Mouse (Mus musculus) MEL (cell line): ENCODE results near the gene Tiprl. TPM values are rescaled to one million over a fixed set of nuclear protein-coding genes. Genes with fewer than 3 reads are reported as not detected.

Experiments used
- DNase-seq: peaks from one replicate; pipeline ENCODE4 v3.0.0; 2011; ENCODE audit warnings: low read depth, low spot score
- H3K27ac ChIP-seq: 2 replicates; pipeline ENCODE4 v1.5.1; 2012; ENCODE audit warnings: low read depth, mild to moderate bottlenecking, control low read depth, low read length, moderate library complexity; ENCODE audit not compliant: control insufficient read depth
- H3K27me3 ChIP-seq, 2 experiments: fragments of 150-350 bp in 1 of 2; sonication (generic) in 1 of 2; 2 replicates each; pipeline ENCODE4 v1.6.1; 2012; ENCODE audit warnings: low read length in 2 of 2, mild to moderate bottlenecking in 2 of 2, improper control_type of control experiment in 1 of 2, moderate library complexity in 1 of 2; ENCODE audit not compliant: insufficient read depth in 2 of 2, control insufficient read depth in 1 of 2
- H3K36me3 ChIP-seq, 2 experiments: 2 replicates each; pipeline ENCODE4 v1.6.1; 2012 to 2014; ENCODE audit warnings: low read length in 2 of 2, improper control_type of control experiment in 1 of 2, inconsistent platforms in 1 of 2, mild to moderate bottlenecking in 1 of 2; ENCODE audit not compliant: insufficient read depth in 2 of 2, control insufficient read depth in 1 of 2
- H3K4me1 ChIP-seq, 2 experiments: fragments of 150-350 bp in 1 of 2; sonication (generic) in 1 of 2; 2 replicates each; pipeline ENCODE4 v1.6.1; 2012; ENCODE audit warnings: low read length in 2 of 2, improper control_type of control experiment in 1 of 2, mild to moderate bottlenecking in 1 of 2; ENCODE audit not compliant: insufficient read depth in 2 of 2, control insufficient read depth in 1 of 2
- H3K4me3 ChIP-seq, 2 experiments: fragments of 150-350 bp in 1 of 2; sonication (generic) in 1 of 2; 2 replicates each; pipeline ENCODE4 v1.5.1; 2012; ENCODE audit warnings: low read depth in 2 of 2, low read length in 2 of 2, mild to moderate bottlenecking in 2 of 2, moderate library complexity in 2 of 2, control low read depth in 1 of 2, improper control_type of control experiment in 1 of 2; ENCODE audit not compliant: control insufficient read depth in 1 of 2, insufficient read depth in 1 of 2
- H3K79me2 ChIP-seq: 2 replicates; pipeline ENCODE4 v1.6.1; 2012; ENCODE audit warnings: mild to moderate bottlenecking, low read length, moderate library complexity; ENCODE audit not compliant: control insufficient read depth, poor library complexity, insufficient read depth
- H3K9ac ChIP-seq: 2 replicates; pipeline ENCODE4 v1.6.1; 2012; ENCODE audit warnings: low read depth, mild to moderate bottlenecking, control low read depth, low read length, moderate library complexity; ENCODE audit not compliant: control insufficient read depth, poor library complexity, severe bottlenecking
- H3K9me3 ChIP-seq: fragments of 150-350 bp; sonication (generic); replicated peaks from 2 replicates; pipeline ENCODE4 v1.6.1; 2012; ENCODE audit warnings: mild to moderate bottlenecking, low read length, improper control_type of control experiment, moderate library complexity; ENCODE audit not compliant: insufficient read depth
- BHLHE40 ChIP-seq: IDR thresholded peaks from 2 replicates; pipeline ENCODE4 v1.6.1; 2012; ENCODE audit warnings: low read depth, mild to moderate bottlenecking, inconsistent platforms, low read length, improper control_type of control experiment, borderline replicate concordance
- CHD1 ChIP-seq: IDR thresholded peaks from 2 replicates; pipeline ENCODE4 v1.6.1; 2012; ENCODE audit warnings: low read depth, mild to moderate bottlenecking, inconsistent platforms, low read length, improper control_type of control experiment
- CTCF ChIP-seq, 3 experiments: IDR thresholded peaks in 2 of 3; conservative IDR thresholded peaks in 1 of 3; 2 replicates each; pipeline ENCODE4 v1.5.1; 2011 to 2012; ENCODE audit warnings: low read length in 3 of 3, low read depth in 2 of 3, mild to moderate bottlenecking in 2 of 3, improper control_type of control experiment in 1 of 3, inconsistent platforms in 1 of 3, mixed read lengths in 1 of 3, moderate library complexity in 1 of 3; ENCODE audit not compliant: control insufficient read depth in 1 of 3, insufficient read depth in 1 of 3, poor library complexity in 1 of 3, severe bottlenecking in 1 of 3
- E2F4 ChIP-seq: IDR thresholded peaks from 2 replicates; pipeline ENCODE4 v1.6.1; 2011; ENCODE audit warnings: low read depth, low read length, improper control_type of control experiment, borderline replicate concordance
- ELF1 ChIP-seq: IDR thresholded peaks from 2 replicates; pipeline ENCODE4 v1.6.1; 2014; ENCODE audit warnings: low read depth, mild to moderate bottlenecking, inconsistent platforms, low read length, improper control_type of control experiment, moderate library complexity
- EP300 ChIP-seq, 2 experiments: IDR thresholded peaks; 2 replicates each; pipeline ENCODE4 v1.6.1; 2011; ENCODE audit warnings: improper control_type of control experiment in 2 of 2, low read length in 2 of 2, low read depth in 1 of 2, mild to moderate bottlenecking in 1 of 2
- ETS1 ChIP-seq: IDR thresholded peaks from 2 replicates; pipeline ENCODE4 v1.6.1; 2012; ENCODE audit warnings: low read depth, mild to moderate bottlenecking, inconsistent platforms, low read length, improper control_type of control experiment, moderate library complexity
- GATA1 ChIP-seq: IDR thresholded peaks from 2 replicates; pipeline ENCODE4 v1.6.1; 2011; ENCODE audit warnings: low read depth, low read length, improper control_type of control experiment
- HCFC1 ChIP-seq: IDR thresholded peaks from 2 replicates; pipeline ENCODE4 v1.6.1; 2012; ENCODE audit warnings: low read depth, mild to moderate bottlenecking, inconsistent platforms, low read length, improper control_type of control experiment, moderate library complexity
- JUND ChIP-seq: IDR thresholded peaks from 2 replicates; pipeline ENCODE4 v1.6.1; 2011; ENCODE audit warnings: low read depth, mild to moderate bottlenecking, improper control_type of control experiment, low read length
- KAT2A ChIP-seq: conservative IDR thresholded peaks from 2 replicates; pipeline ENCODE4 v1.6.1; 2012; ENCODE audit warnings: low read depth, low read length, improper control_type of control experiment, inconsistent platforms
- MAFK ChIP-seq: IDR thresholded peaks from 2 replicates; pipeline ENCODE4 v1.6.1; 2011; ENCODE audit warnings: low read depth, mild to moderate bottlenecking, low read length, improper control_type of control experiment, borderline replicate concordance
- MAX ChIP-seq: IDR thresholded peaks from 2 replicates; pipeline ENCODE4 v1.6.1; 2011; ENCODE audit warnings: low read length, improper control_type of control experiment
- MXI1 ChIP-seq: IDR thresholded peaks from 2 replicates; pipeline ENCODE4 v1.6.1; 2011; ENCODE audit warnings: mild to moderate bottlenecking, low read depth, low read length, improper control_type of control experiment
- MYC ChIP-seq: IDR thresholded peaks from 2 replicates; pipeline ENCODE4 v1.6.1; 2011; ENCODE audit warnings: low read depth, mild to moderate bottlenecking, low read length, improper control_type of control experiment, moderate library complexity
- POLR2AphosphoS2 ChIP-seq: IDR thresholded peaks from 2 replicates; pipeline ENCODE4 v1.6.1; 2011; ENCODE audit warnings: low read length, improper control_type of control experiment
- POLR2AphosphoS5 ChIP-seq: IDR thresholded peaks from 2 replicates; pipeline ENCODE4 v1.6.1; 2012; ENCODE audit warnings: low read depth, borderline replicate concordance, mild to moderate bottlenecking, inconsistent platforms, low read length, moderate library complexity, mixed read lengths
- SIN3A ChIP-seq: IDR thresholded peaks from 2 replicates; pipeline ENCODE4 v1.6.1; 2012; ENCODE audit warnings: low read length, improper control_type of control experiment, inconsistent platforms
- TAL1 ChIP-seq: IDR thresholded peaks from 2 replicates; pipeline ENCODE4 v1.6.1; 2012; ENCODE audit warnings: mild to moderate bottlenecking, inconsistent platforms, low read length, moderate library complexity, mixed read lengths
- TBP ChIP-seq: IDR thresholded peaks from 2 replicates; pipeline ENCODE4 v1.8.0; 2011; ENCODE audit warnings: low read depth, low read length, improper control_type of control experiment
- TCF12 ChIP-seq: IDR thresholded peaks from 2 replicates; pipeline ENCODE4 v1.6.1; 2014; ENCODE audit warnings: low read depth, mild to moderate bottlenecking, inconsistent platforms, low read length, improper control_type of control experiment, moderate library complexity
- USF1 ChIP-seq: IDR thresholded peaks from 2 replicates; pipeline ENCODE4 v1.6.1; 2014; ENCODE audit warnings: low read depth, mild to moderate bottlenecking, inconsistent platforms, low read length, improper control_type of control experiment, moderate library complexity
- polyA plus RNA-seq, 2 experiments: library from polyadenylated mRNA; stranded (reverse) in 1 of 2; unstranded in 1 of 2; fragments of >175 nt in 1 of 2; fragments of >200 nt in 1 of 2; gene quantifications; 2 replicates each; pipeline versions ENCODE4 v1.2.1 to v1.2.4; 2012; ENCODE audit warnings: low replicate concordance in 2 of 2, low read depth in 1 of 2; ENCODE audit not compliant: insufficient read length in 2 of 2, insufficient read depth in 1 of 2, missing spikeins in 1 of 2
- total RNA-seq: library from RNA; depleted of rRNA; stranded (reverse); fragments of 300-350 nt; gene quantifications from 2 replicates; pipeline ENCODE4 v1.2.3, GENCODE M21; 2012

Gene Tiprl
- total and polyA plus RNA-seq, 3 experiments = 50.6 to 293 (median 51.4) TPM

DNA sequence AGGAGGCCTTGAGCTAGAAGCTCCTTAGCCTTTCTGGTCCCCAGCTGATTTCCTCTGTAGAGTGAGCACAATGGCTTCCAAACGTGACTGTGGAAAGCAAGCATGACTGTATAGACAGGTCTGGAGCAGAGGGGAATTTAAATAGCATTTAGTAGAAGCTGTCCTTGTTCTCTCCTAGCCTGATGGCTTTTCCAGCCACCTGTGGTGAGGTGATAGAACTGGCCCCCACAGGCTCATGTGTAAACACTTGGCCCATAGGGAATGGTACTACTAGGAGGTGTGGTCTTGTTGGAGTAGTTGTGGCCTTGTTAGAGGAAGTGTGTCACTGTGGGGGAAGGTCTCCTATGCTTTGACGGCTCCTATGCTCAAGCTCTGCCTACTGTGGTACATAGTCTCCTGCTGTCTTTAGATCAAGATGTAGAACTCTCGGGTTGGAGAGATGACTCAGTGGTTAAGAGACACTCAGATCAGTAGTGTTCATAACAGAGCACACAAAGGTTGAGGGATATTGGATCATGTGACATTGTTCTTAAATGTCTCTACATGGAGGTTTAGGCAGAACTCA lies 41.3 kb downstream of the Tiprl start:
- Histone ChIP-seq H3K9ac (peak overlapping the region; percentile 80; the same call in 1 of the 2 replicates), H3K27me3 (no peaks in the 10 kb centered on the region; a peak in 2 of 4 replicates), H3K36me3 (peaks cover 0 to 19% of the 10 kb centered on the region in 2 experiments; a peak in 2 of 4 replicates), H3K4me3 (peak overlapping the region; percentile 46 to 95; a peak in 3 of 4 replicates), H3K79me2 (peaks cover 2% of the 10 kb centered on the region; the same call in 1 of the 2 replicates), H3K4me1 (peaks cover 12 to 26% of the 10 kb centered on the region in 2 experiments), H3K9me3 (no peaks in the 10 kb centered on the region), H3K27ac (peak overlapping the region; percentile 74)
- peak; percentile 61 for DNase-seq
- TF ChIP-seq USF1 = 0 out of 2 replicates have a peak, but pooled peaks have one; percentile 16
- no peak for TF ChIP-seq POLR2AphosphoS5
- no peak for TF ChIP-seq EP300 (IDR thresholded peaks at IDR 0.05; ENCODE audit: low read depth in 1 of 2, low read length in 2 of 2)

DNA sequence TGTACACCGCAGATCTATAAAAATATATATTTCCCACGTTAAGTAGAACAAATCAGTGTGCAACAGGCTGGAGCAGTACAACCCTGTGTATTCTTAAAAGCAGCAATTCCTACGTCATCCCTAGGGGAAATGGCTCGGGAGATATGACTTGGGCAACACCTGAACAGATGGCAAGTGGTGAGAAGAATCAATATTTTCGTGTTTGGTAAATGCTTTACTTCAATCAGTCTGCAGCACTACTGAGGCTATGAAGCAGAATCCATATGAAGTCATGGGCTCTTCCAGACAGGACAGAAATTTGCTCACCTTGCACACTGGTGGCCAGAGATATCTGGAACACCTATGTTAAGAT lies 42.2 kb downstream of the Tiprl start:
- Histone ChIP-seq H3K9me3 (no peaks in the 10 kb centered on the region), H3K4me1 (peaks cover 12 to 26% of the 10 kb centered on the region in 2 experiments), H3K4me3 (peak overlapping the region; percentile 46 to 95), H3K36me3 (peaks cover 0 to 19% of the 10 kb centered on the region in 2 experiments; a peak in 2 of 4 replicates), H3K9ac (peak overlapping the region; percentile 80), H3K27ac (peak overlapping the region; percentile 74), H3K79me2 (peaks cover 2% of the 10 kb centered on the region; the same call in 1 of the 2 replicates), H3K27me3 (no peaks in the 10 kb centered on the region; a peak in 1 of 4 replicates)
- DNase-seq = no peak
- 0 out of 2 replicates have a peak, but pooled peaks have one; percentile 90 for TF ChIP-seq CHD1
- peak; percentile 31; the same call in 1 of the 2 replicates for TF ChIP-seq POLR2AphosphoS2
- no peak; the same call in 1 of the 2 replicates for TF ChIP-seq MAX
- 0 out of 2 replicates have a peak, but pooled peaks have one; percentile 16 for TF ChIP-seq MAFK
- TF ChIP-seq GATA1 = no peak
- peak; percentile 4; the same call in 1 of the 2 replicates for TF ChIP-seq SIN3A
- 0 out of 2 replicates have a peak, but pooled peaks have one; percentile 28 for TF ChIP-seq JUND

DNA sequence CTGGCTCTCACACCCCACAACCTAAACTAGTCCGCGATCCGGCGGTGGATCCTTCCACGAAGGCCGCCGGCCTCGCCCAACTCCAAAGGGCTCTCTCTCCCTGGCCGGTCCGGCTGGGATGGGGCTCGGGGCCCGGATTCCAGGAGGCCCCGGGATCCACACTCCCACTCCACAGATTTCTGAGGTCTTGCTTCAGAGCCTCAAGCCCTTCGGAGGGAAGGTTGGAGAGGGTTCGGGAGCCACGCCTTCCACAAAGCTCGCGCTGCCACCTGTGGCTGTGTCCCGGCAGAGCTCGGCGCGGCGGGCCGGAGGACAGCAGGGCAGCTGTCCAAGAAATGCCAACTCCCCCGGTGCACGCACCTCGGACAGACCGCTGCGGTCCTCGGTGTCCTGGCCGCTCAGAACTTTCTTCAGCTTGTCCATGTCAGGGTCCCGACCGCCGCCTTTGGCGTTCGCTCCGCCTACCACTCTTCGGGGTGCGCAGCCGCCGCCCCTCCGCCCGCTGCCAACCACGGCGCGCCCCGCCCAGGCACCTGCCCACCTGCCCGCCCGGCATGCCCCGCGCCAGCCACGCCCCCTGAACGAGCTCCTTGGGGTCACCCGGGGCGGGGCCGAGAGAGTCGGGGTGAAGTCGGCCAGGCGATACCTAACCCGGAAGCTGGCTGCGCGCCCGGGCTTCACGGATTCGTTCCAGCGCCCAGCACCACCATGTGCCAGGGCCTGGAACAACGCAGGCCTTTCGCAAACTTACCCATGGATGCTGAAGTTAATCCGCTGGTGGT lies 42.7 kb downstream of the Tiprl start, which contains the start of gene Sft2d2:
Gene Sft2d2, minus strand, starts transcription at position 559 of the 782 bp plus-strand sequence.
- Histone ChIP-seq H3K79me2 (peaks cover 2% of the 10 kb centered on the region; the same call in 1 of the 2 replicates), H3K4me1 (peaks cover 12 to 23% of the 10 kb centered on the region in 2 experiments), H3K27me3 (no peaks in the 10 kb centered on the region), H3K9me3 (no peaks in the 10 kb centered on the region), H3K27ac (peak within 1 kb of the TSS; percentile 74), H3K36me3 (peaks cover 0 to 19% of the 10 kb centered on the region in 2 experiments; a peak in 2 of 4 replicates), H3K9ac (peak within 1 kb of the TSS; percentile 80), H3K4me3 (peak within 1 kb of the TSS; percentile 83 to 95)
- DNase-seq = peak; percentile 93
- peak; percentile 86; the same call in 1 of the 2 replicates for TF ChIP-seq MYC
- no peak for TF ChIP-seq KAT2A
- no peak; a peak in 2 of 4 replicates for TF ChIP-seq EP300 (IDR thresholded peaks at IDR 0.05; ENCODE audit: low read depth in 1 of 2, low read length in 2 of 2)
- no peak for TF ChIP-seq TBP
- TF ChIP-seq USF1 = peak; percentile 59
- peak; percentile 84 for TF ChIP-seq MXI1
- TF ChIP-seq BHLHE40 = no peak
- peak; percentile 37; the same call in 1 of the 2 replicates for TF ChIP-seq ETS1
- 0 out of 2 replicates have a peak, but pooled peaks have one; percentile 30 for TF ChIP-seq TCF12
- peak in 1 of 3 experiments; percentile 0; a peak in 1 of 6 replicates for TF ChIP-seq CTCF (IDR thresholded peaks at IDR 0.05 in 2 of 3, conservative IDR thresholded peaks at IDR 0.05 in 1 of 3; ENCODE audit: control insufficient read depth in 1 of 3, insufficient read depth in 1 of 3, low read depth in 2 of 3, low read length in 3 of 3, poor library complexity in 1 of 3, severe bottlenecking in 1 of 3)
- no peak for TF ChIP-seq TAL1
- TF ChIP-seq E2F4 = no peak
- TF ChIP-seq HCFC1 = peak; percentile 76
- TF ChIP-seq ELF1 = peak; percentile 93
- TF ChIP-seq POLR2AphosphoS2 = peak; percentile 58; the same call in 1 of the 2 replicates
- TF ChIP-seq MAX = peak; percentile 89
